Mouse (Mus musculus): ENCODE data around the gene Srrm3.

DNA sequence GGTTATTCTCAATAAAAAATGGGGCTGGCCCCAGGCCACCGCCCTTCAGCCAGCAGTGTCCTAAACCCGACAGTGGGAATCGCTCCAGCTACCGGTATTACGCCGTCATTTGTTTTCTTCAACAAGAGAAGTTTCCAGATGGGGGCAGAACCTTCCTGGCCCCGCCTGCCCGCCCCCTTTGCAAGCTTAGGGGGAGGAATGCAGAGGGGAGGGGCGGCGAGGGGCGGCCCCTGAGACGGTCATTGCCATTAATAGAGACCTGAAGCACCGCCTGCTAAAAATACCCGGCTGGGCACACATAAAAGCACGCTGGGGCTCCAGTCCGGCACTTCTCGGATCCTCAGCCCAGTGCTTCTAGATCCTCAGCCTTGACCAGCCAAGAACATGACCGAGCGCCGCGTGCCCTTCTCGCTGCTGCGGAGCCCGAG, 81.0 kb downstream of the Srrm3 start, which contains the start of gene Hspb1:
- TF ChIP-seq CTCF (IDR thresholded peaks at IDR 0.05; ENCODE audit: low read depth) = no peak
- TF ChIP-seq EP300 (IDR thresholded peaks at IDR 0.05; ENCODE audit: low read depth) = no peak
